Mouse (Mus musculus) E14TG2a.4 (cell line): Measurements from ENCODE around the gene D6Wsu163e.

Experiments used
- CTCF ChIP-seq: conservative IDR thresholded peaks from 2 replicates; pipeline ENCODE4 v1.5.1; 2014; ENCODE audit warnings: low read length
- NANOG ChIP-seq: IDR thresholded peaks from 2 replicates; pipeline ENCODE4 v1.6.1; 2014; ENCODE audit warnings: borderline replicate concordance, low read length, mixed read lengths

GRCm38 (mm10) chr6:126921111-126921881, 18.5 kb upstream of the D6Wsu163e start, which contains the start of gene Dyrk4:
- TF ChIP-seq CTCF (no peak), NANOG (no peak)
